Mouse (Mus musculus): ENCODE results near the gene Ywhae. TPM values are rescaled to one million over a fixed set of nuclear protein-coding genes. Genes with fewer than 3 reads are reported as not detected.

The Ywhae gene
- polyA plus RNA-seq, 1 experiment from 2014 or later, result 1,470 TPM

GRCm38 (mm10) chr11:75741615-75742014, 8.9 kb downstream of the Ywhae start:
- H3K36me3 ChIP-seq (ENCODE audit: poor library complexity, severe bottlenecking), result peaks cover 35% of the 10 kb centered on the region
- no peak overlapping the region for H3K9ac ChIP-seq
- H3K4me3 ChIP-seq, result no peak overlapping the region
- 88% methylated on average over 3 of the region's 3 CpGs for WGBS
- no peaks in the 10 kb centered on the region for H3K9me3 ChIP-seq (replicated peaks)
- no peaks in the 10 kb centered on the region for H3K27me3 ChIP-seq
- no peak overlapping the region for H3K27ac ChIP-seq
- no peak overlapping the region for H3K4me2 ChIP-seq
- peaks cover 33% of the 10 kb centered on the region for H3K4me1 ChIP-seq
- ATAC-seq, result no peak

GRCm38 (mm10) chr11:75744761-75745160, 12.1 kb downstream of the Ywhae start:
- Histone ChIP-seq H3K27ac (no peak overlapping the region), H3K4me3 (no peak overlapping the region), H3K9me3 (replicated peaks) (no peaks in the 10 kb centered on the region), H3K9ac (no peak overlapping the region), H3K27me3 (no peaks in the 10 kb centered on the region), H3K4me2 (no peak overlapping the region), H3K36me3 (ENCODE audit: poor library complexity, severe bottlenecking) (peaks cover 14% of the 10 kb centered on the region), H3K4me1 (peaks cover 36% of the 10 kb centered on the region)
- WGBS, result 94% methylated on average over 3 of the region's 3 CpGs
- no peak for ATAC-seq

GRCm38 (mm10) chr11:75750537-75750936, 17.9 kb downstream of the Ywhae start:
- Histone ChIP-seq H3K27ac (no peak overlapping the region), H3K4me3 (no peak overlapping the region), H3K4me1 (peaks cover 31% of the 10 kb centered on the region), H3K27me3 (no peaks in the 10 kb centered on the region), H3K9me3 (replicated peaks) (no peaks in the 10 kb centered on the region), H3K36me3 (ENCODE audit: poor library complexity, severe bottlenecking) (peaks cover 19% of the 10 kb centered on the region), H3K4me2 (no peak overlapping the region), H3K9ac (no peak overlapping the region)
- no peak for ATAC-seq
- 78% methylated on average over 1 of the region's 1 CpGs for WGBS

- H3K4me1 ChIP-seq, result peaks cover 31% of the 10 kb centered on the region
Observed at GRCm38 (mm10) chr11:75751082-75751481, 18.4 kb downstream of the Ywhae start.

GRCm38 (mm10) chr11:75756687-75757086, 24.0 kb downstream of the Ywhae start:
- H3K36me3 ChIP-seq (ENCODE audit: poor library complexity, severe bottlenecking), result peaks cover 79% of the 10 kb centered on the region

More at GRCm38 (mm10) chr11:75751082-75751481, 18.4 kb downstream of the Ywhae start:
- H3K9ac ChIP-seq, result no peak overlapping the region
- no peak overlapping the region for H3K4me2 ChIP-seq
- H3K27ac ChIP-seq, result no peak overlapping the region
- no peak overlapping the region for H3K4me3 ChIP-seq
- no peaks in the 10 kb centered on the region for H3K27me3 ChIP-seq
- ATAC-seq, result no peak
- H3K9me3 ChIP-seq (replicated peaks), result no peaks in the 10 kb centered on the region
- WGBS, result 80% methylated on average over 4 of the region's 4 CpGs
- H3K36me3 ChIP-seq (ENCODE audit: poor library complexity, severe bottlenecking), result peaks cover 23% of the 10 kb centered on the region

GRCm38 (mm10) chr11:75758553-75758952, 25.9 kb downstream of the Ywhae start:
- no peak overlapping the region for H3K4me2 ChIP-seq
- no peak overlapping the region for H3K9ac ChIP-seq
- no peaks in the 10 kb centered on the region for H3K27me3 ChIP-seq
- WGBS, result 93% methylated on average over 1 of the region's 1 CpGs
- H3K4me1 ChIP-seq, result no peaks in the 10 kb centered on the region
- no peak overlapping the region for H3K4me3 ChIP-seq
- no peak for ATAC-seq
- H3K9me3 ChIP-seq (replicated peaks), result no peaks in the 10 kb centered on the region
- H3K27ac ChIP-seq, result no peak overlapping the region
- H3K36me3 ChIP-seq (ENCODE audit: poor library complexity, severe bottlenecking), result peaks cover 80% of the 10 kb centered on the region

More at GRCm38 (mm10) chr11:75756687-75757086, 24.0 kb downstream of the Ywhae start:
- Histone ChIP-seq H3K9me3 (replicated peaks) (no peaks in the 10 kb centered on the region), H3K9ac (no peak overlapping the region), H3K4me3 (no peak overlapping the region), H3K4me1 (no peaks in the 10 kb centered on the region; the same call in 1 of the 2 replicates), H3K27me3 (no peaks in the 10 kb centered on the region), H3K4me2 (no peak overlapping the region), H3K27ac (no peak overlapping the region)
- 90% methylated on average over 8 of the region's 8 CpGs for WGBS
- no peak for ATAC-seq

- Histone ChIP-seq H3K27ac (no peak overlapping the region), H3K4me3 (no peak overlapping the region), H3K9ac (no peak overlapping the region), H3K27me3 (no peaks in the 10 kb centered on the region), H3K4me2 (no peak overlapping the region), H3K9me3 (replicated peaks) (no peaks in the 10 kb centered on the region), H3K36me3 (ENCODE audit: poor library complexity, severe bottlenecking) (peaks cover 93% of the 10 kb centered on the region), H3K4me1 (no peaks in the 10 kb centered on the region)
- WGBS, result 96% methylated on average over 5 of the region's 5 CpGs
- no peak for ATAC-seq
Observed at GRCm38 (mm10) chr11:75760785-75761184, 28.1 kb downstream of the Ywhae start.

GRCm38 (mm10) chr11:75762708-75763107, 30.0 kb downstream of the Ywhae start:
- Histone ChIP-seq H3K9me3 (replicated peaks) (no peaks in the 10 kb centered on the region), H3K4me1 (no peaks in the 10 kb centered on the region), H3K27me3 (no peaks in the 10 kb centered on the region), H3K27ac (no peak overlapping the region), H3K4me3 (no peak overlapping the region), H3K4me2 (no peak overlapping the region), H3K36me3 (ENCODE audit: poor library complexity, severe bottlenecking) (peaks cover 93% of the 10 kb centered on the region), H3K9ac (no peak overlapping the region)
- WGBS, result 95% methylated on average over 2 of the region's 2 CpGs
- no peak for ATAC-seq

GRCm38 (mm10) chr11:75764521-75765023, 31.9 kb downstream of the Ywhae start:
- Histone ChIP-seq H3K27me3 (no peaks in the 10 kb centered on the region), H3K4me1 (0 out of 2 replicates have a peak, but pooled peaks cover 6% of the 10 kb centered on the region), H3K9ac (no peak overlapping the region), H3K4me2 (no peak overlapping the region), H3K27ac (no peak overlapping the region), H3K36me3 (ENCODE audit: poor library complexity, severe bottlenecking) (peaks cover 78% of the 10 kb centered on the region), H3K9me3 (replicated peaks) (no peaks in the 10 kb centered on the region), H3K4me3 (no peak overlapping the region)
- ATAC-seq, result no peak
- 81% methylated on average over 4 of the region's 4 CpGs for WGBS

- no peak for ATAC-seq
- H3K9ac ChIP-seq, result no peak overlapping the region
Observed at GRCm38 (mm10) chr11:75765161-75765560, 32.5 kb downstream of the Ywhae start.

GRCm38 (mm10) chr11:75767014-75767413, 34.3 kb downstream of the Ywhae start:
- Histone ChIP-seq H3K9me3 (replicated peaks) (no peaks in the 10 kb centered on the region), H3K4me1 (0 out of 2 replicates have a peak, but pooled peaks cover 6% of the 10 kb centered on the region), H3K4me2 (no peak overlapping the region), H3K27me3 (no peaks in the 10 kb centered on the region), H3K36me3 (ENCODE audit: poor library complexity, severe bottlenecking) (peaks cover 54% of the 10 kb centered on the region), H3K9ac (no peak overlapping the region), H3K4me3 (no peak overlapping the region), H3K27ac (no peak overlapping the region)
- WGBS, result 63% methylated on average over 2 of the region's 2 CpGs
- no peak for ATAC-seq

More at GRCm38 (mm10) chr11:75765161-75765560, 32.5 kb downstream of the Ywhae start:
- Histone ChIP-seq H3K27me3 (no peaks in the 10 kb centered on the region), H3K4me2 (no peak overlapping the region), H3K9me3 (replicated peaks) (no peaks in the 10 kb centered on the region), H3K4me3 (no peak overlapping the region), H3K4me1 (0 out of 2 replicates have a peak, but pooled peaks cover 6% of the 10 kb centered on the region), H3K36me3 (ENCODE audit: poor library complexity, severe bottlenecking) (peaks cover 72% of the 10 kb centered on the region), H3K27ac (no peak overlapping the region)
- WGBS, result 77% methylated on average over 8 of the region's 8 CpGs

- Histone ChIP-seq H3K4me3 (no peak overlapping the region), H3K9ac (no peak overlapping the region), H3K9me3 (replicated peaks) (no peaks in the 10 kb centered on the region), H3K36me3 (ENCODE audit: poor library complexity, severe bottlenecking) (peaks cover 45% of the 10 kb centered on the region), H3K27ac (no peak overlapping the region), H3K4me2 (peak overlapping the region; percentile 24; the same call in 1 of the 2 replicates), H3K27me3 (no peaks in the 10 kb centered on the region), H3K4me1 (0 out of 2 replicates have a peak, but pooled peaks cover 6% of the 10 kb centered on the region)
- ATAC-seq, result 0 out of 2 replicates have a peak, but pooled peaks have one; percentile 22
- 54% methylated on average over 6 of the region's 6 CpGs for WGBS
Observed at GRCm38 (mm10) chr11:75768091-75768989, 35.7 kb downstream of the Ywhae start.
